Mouse (Mus musculus): ENCODE data around the gene Grap2.

Gene Grap2

GRCm38 (mm10) chr15:80602487-80602886, 30.1 kb downstream of the Grap2 start:
- no peak for DNase-seq (ENCODE audit: low spot score)

GRCm38 (mm10) chr15:80604026-80604425, 31.6 kb downstream of the Grap2 start:
- no peak for DNase-seq (ENCODE audit: low spot score)

- DNase-seq (ENCODE audit: low spot score), result no peak
Observed at GRCm38 (mm10) chr15:80607970-80608369, 35.6 kb downstream of the Grap2 start.

- no peak for DNase-seq (ENCODE audit: low spot score)
Observed at GRCm38 (mm10) chr15:80610335-80610734, 37.9 kb downstream of the Grap2 start.

- DNase-seq (ENCODE audit: low spot score), result no peak
Observed at GRCm38 (mm10) chr15:80611478-80611877, 39.1 kb downstream of the Grap2 start.

GRCm38 (mm10) chr15:80613904-80614303, 41.5 kb downstream of the Grap2 start:
- DNase-seq (ENCODE audit: low spot score), result no peak

- DNase-seq (ENCODE audit: low spot score), result no peak
Observed at GRCm38 (mm10) chr15:80614500-80615289, 42.3 kb downstream of the Grap2 start.

GRCm38 (mm10) chr15:80615290-80615570, 42.8 kb downstream of the Grap2 start:
- DNase-seq (ENCODE audit: low spot score), result no peak

- no peak for DNase-seq (ENCODE audit: low spot score)
Observed at GRCm38 (mm10) chr15:80615636-80616383, 43.4 kb downstream of the Grap2 start.

GRCm38 (mm10) chr15:80617839-80618238, 45.4 kb downstream of the Grap2 start:
- DNase-seq (ENCODE audit: low spot score), result no peak

GRCm38 (mm10) chr15:80619166-80619565, 46.8 kb downstream of the Grap2 start:
- no peak for DNase-seq (ENCODE audit: low spot score)

- no peak for DNase-seq (ENCODE audit: low spot score)
Observed at GRCm38 (mm10) chr15:80619786-80620185, 47.4 kb downstream of the Grap2 start.

GRCm38 (mm10) chr15:80620371-80620770, 48.0 kb downstream of the Grap2 start:
- DNase-seq (ENCODE audit: low spot score), result no peak

- no peak for DNase-seq (ENCODE audit: low spot score)
Observed at GRCm38 (mm10) chr15:80623171-80623837, 50.9 kb downstream of the Grap2 start.

- no peak for DNase-seq (ENCODE audit: low spot score)
Observed at GRCm38 (mm10) chr15:80626472-80626871, 54.1 kb downstream of the Grap2 start.

GRCm38 (mm10) chr15:80630147-80630546, 57.8 kb downstream of the Grap2 start:
- DNase-seq (ENCODE audit: low spot score), result no peak

- DNase-seq (ENCODE audit: low spot score), result no peak
Observed at GRCm38 (mm10) chr15:80630711-80631110, 58.3 kb downstream of the Grap2 start.

GRCm38 (mm10) chr15:80631311-80631710, 58.9 kb downstream of the Grap2 start:
- DNase-seq (ENCODE audit: low spot score), result no peak

GRCm38 (mm10) chr15:80632280-80632893, 60.0 kb downstream of the Grap2 start:
- no peak for DNase-seq (ENCODE audit: low spot score)

- no peak for DNase-seq (ENCODE audit: low spot score)
Observed at GRCm38 (mm10) chr15:80634391-80635193, 62.2 kb downstream of the Grap2 start.

GRCm38 (mm10) chr15:80636757-80637372, 64.5 kb downstream of the Grap2 start:
- no peak for DNase-seq (ENCODE audit: low spot score)
